Mouse (Mus musculus): ENCODE measurements at regions not wholly inside any gene's neighbourhood (a gene's known extent, or its start where the extent isn't known, plus 50 kb on each side); places are given as distances from the start of the nearest gene placed in this dataset.

- no peak overlapping the region for H3K27ac ChIP-seq (ENCODE audit: control insufficient read depth, insufficient read depth, low read depth, low read length)
- no peak overlapping the region for H3K4me3 ChIP-seq (ENCODE audit: control insufficient read depth, low read depth, low read length)
- TF ChIP-seq CTCF (IDR thresholded peaks at IDR 0.05; ENCODE audit: control insufficient read depth, insufficient read depth, insufficient replicate concordance, low read depth, low read length) (no peak), POLR2A (IDR thresholded peaks at IDR 0.05; ENCODE audit: control insufficient read depth, low read depth, low read length) (no peak)
- no peaks in the 10 kb centered on the region for H3K36me3 ChIP-seq (ENCODE audit: control insufficient read depth, insufficient read depth, low read length)
- no peaks in the 10 kb centered on the region for H3K27me3 ChIP-seq (ENCODE audit: control insufficient read depth, insufficient read depth, low read length)
- no peaks in the 10 kb centered on the region for H3K4me1 ChIP-seq (ENCODE audit: control insufficient read depth, insufficient read depth, low read length)
These were observed 107.8 kb upstream of the Ssbp2 start for GRCm38 (mm10) chr13:91352311-91352710.

GRCm38 (mm10) chr13:91356516-91356915 lies 103.6 kb upstream of the Ssbp2 start:
- H3K4me3 ChIP-seq (ENCODE audit: control insufficient read depth, low read depth, low read length), result no peak overlapping the region
- no peaks in the 10 kb centered on the region for H3K27me3 ChIP-seq (ENCODE audit: control insufficient read depth, insufficient read depth, low read length)
- no peak overlapping the region for H3K27ac ChIP-seq (ENCODE audit: control insufficient read depth, insufficient read depth, low read depth, low read length)
- no peaks in the 10 kb centered on the region for H3K4me1 ChIP-seq (ENCODE audit: control insufficient read depth, insufficient read depth, low read length)
- TF ChIP-seq CTCF (IDR thresholded peaks at IDR 0.05; ENCODE audit: control insufficient read depth, insufficient read depth, insufficient replicate concordance, low read depth, low read length), result no peak
- no peak for TF ChIP-seq POLR2A (IDR thresholded peaks at IDR 0.05; ENCODE audit: control insufficient read depth, low read depth, low read length)
- no peaks in the 10 kb centered on the region for H3K36me3 ChIP-seq (ENCODE audit: control insufficient read depth, insufficient read depth, low read length)

- Histone ChIP-seq H3K27me3 (ENCODE audit: control insufficient read depth, insufficient read depth, low read length) (no peaks in the 10 kb centered on the region), H3K4me1 (ENCODE audit: control insufficient read depth, insufficient read depth, low read length) (no peaks in the 10 kb centered on the region), H3K36me3 (ENCODE audit: control insufficient read depth, insufficient read depth, low read length) (no peaks in the 10 kb centered on the region), H3K4me3 (ENCODE audit: control insufficient read depth, low read depth, low read length) (no peak overlapping the region), H3K27ac (ENCODE audit: control insufficient read depth, insufficient read depth, low read depth, low read length) (no peak overlapping the region)
- TF ChIP-seq POLR2A (IDR thresholded peaks at IDR 0.05; ENCODE audit: control insufficient read depth, low read depth, low read length) (no peak), CTCF (IDR thresholded peaks at IDR 0.05; ENCODE audit: control insufficient read depth, insufficient read depth, insufficient replicate concordance, low read depth, low read length) (no peak)
These were observed 100.0 kb upstream of the Ssbp2 start for GRCm38 (mm10) chr13:91360121-91360520.

GRCm38 (mm10) chr13:91365270-91365952 lies 94.7 kb upstream of the Ssbp2 start:
- H3K27me3 ChIP-seq (ENCODE audit: control insufficient read depth, insufficient read depth, low read length), result no peaks in the 10 kb centered on the region
- no peaks in the 10 kb centered on the region for H3K36me3 ChIP-seq (ENCODE audit: control insufficient read depth, insufficient read depth, low read length)
- no peak overlapping the region for H3K27ac ChIP-seq (ENCODE audit: control insufficient read depth, insufficient read depth, low read depth, low read length)
- no peak overlapping the region for H3K4me3 ChIP-seq (ENCODE audit: control insufficient read depth, low read depth, low read length)
- H3K4me1 ChIP-seq (ENCODE audit: control insufficient read depth, insufficient read depth, low read length), result no peaks in the 10 kb centered on the region; the same call in none of the 2 replicates
- no peak for TF ChIP-seq CTCF (IDR thresholded peaks at IDR 0.05; ENCODE audit: control insufficient read depth, insufficient read depth, insufficient replicate concordance, low read depth, low read length)
- TF ChIP-seq POLR2A (IDR thresholded peaks at IDR 0.05; ENCODE audit: control insufficient read depth, low read depth, low read length), result no peak

DNA sequence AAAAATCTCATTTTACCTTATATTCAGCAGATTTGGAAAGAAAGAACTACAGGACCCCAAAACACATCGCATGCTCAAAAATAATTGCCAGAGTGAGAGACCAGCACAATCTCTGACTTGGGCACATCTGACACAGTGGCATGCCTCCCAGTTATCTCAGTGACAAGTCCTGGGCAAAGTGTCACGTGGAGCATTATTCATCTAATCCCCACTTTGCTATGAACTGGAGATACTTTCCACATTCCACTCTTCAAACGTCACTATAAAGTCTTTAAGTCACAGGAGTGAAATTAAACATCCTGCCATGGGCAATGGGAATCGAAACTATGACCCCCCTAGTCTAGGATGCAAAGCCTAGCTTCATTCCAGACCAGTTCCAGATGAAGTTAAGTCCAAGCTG lies 93.5 kb upstream of the Ssbp2 start:
- Histone ChIP-seq H3K4me3 (ENCODE audit: control insufficient read depth, low read depth, low read length) (no peak overlapping the region), H3K36me3 (ENCODE audit: control insufficient read depth, insufficient read depth, low read length) (no peaks in the 10 kb centered on the region), H3K4me1 (ENCODE audit: control insufficient read depth, insufficient read depth, low read length) (peaks cover 8% of the 10 kb centered on the region), H3K27ac (ENCODE audit: control insufficient read depth, insufficient read depth, low read depth, low read length) (no peak overlapping the region), H3K27me3 (ENCODE audit: control insufficient read depth, insufficient read depth, low read length) (0 out of 2 replicates have a peak, but pooled peaks cover 3% of the 10 kb centered on the region)
- TF ChIP-seq POLR2A (IDR thresholded peaks at IDR 0.05; ENCODE audit: control insufficient read depth, low read depth, low read length) (no peak), CTCF (IDR thresholded peaks at IDR 0.05; ENCODE audit: control insufficient read depth, insufficient read depth, insufficient replicate concordance, low read depth, low read length) (no peak)

- no peak for TF ChIP-seq POLR2A (IDR thresholded peaks at IDR 0.05; ENCODE audit: control insufficient read depth, low read depth, low read length)
- TF ChIP-seq CTCF (IDR thresholded peaks at IDR 0.05; ENCODE audit: control insufficient read depth, insufficient read depth, insufficient replicate concordance, low read depth, low read length), result no peak
- Histone ChIP-seq H3K27ac (ENCODE audit: control insufficient read depth, insufficient read depth, low read depth, low read length) (no peak overlapping the region), H3K4me1 (ENCODE audit: control insufficient read depth, insufficient read depth, low read length) (peaks cover 8% of the 10 kb centered on the region)
These were observed 92.1 kb upstream of the Ssbp2 start for GRCm38 (mm10) chr13:91367896-91368556.

GRCm38 (mm10) chr13:91368664-91369063 lies 91.4 kb upstream of the Ssbp2 start:
- Histone ChIP-seq H3K27me3 (ENCODE audit: control insufficient read depth, insufficient read depth, low read length) (0 out of 2 replicates have a peak, but pooled peaks cover 3% of the 10 kb centered on the region), H3K27ac (ENCODE audit: control insufficient read depth, insufficient read depth, low read depth, low read length) (no peak overlapping the region), H3K4me3 (ENCODE audit: control insufficient read depth, low read depth, low read length) (no peak overlapping the region), H3K36me3 (ENCODE audit: control insufficient read depth, insufficient read depth, low read length) (no peaks in the 10 kb centered on the region), H3K4me1 (ENCODE audit: control insufficient read depth, insufficient read depth, low read length) (peaks cover 8% of the 10 kb centered on the region)
- no peak for TF ChIP-seq CTCF (IDR thresholded peaks at IDR 0.05; ENCODE audit: control insufficient read depth, insufficient read depth, insufficient replicate concordance, low read depth, low read length)
- no peak for TF ChIP-seq POLR2A (IDR thresholded peaks at IDR 0.05; ENCODE audit: control insufficient read depth, low read depth, low read length)

More at GRCm38 (mm10) chr13:91367896-91368556, 92.1 kb upstream of the Ssbp2 start:
- no peaks in the 10 kb centered on the region for H3K36me3 ChIP-seq (ENCODE audit: control insufficient read depth, insufficient read depth, low read length)
- H3K4me3 ChIP-seq (ENCODE audit: control insufficient read depth, low read depth, low read length), result no peak overlapping the region
- H3K27me3 ChIP-seq (ENCODE audit: control insufficient read depth, insufficient read depth, low read length), result 0 out of 2 replicates have a peak, but pooled peaks cover 3% of the 10 kb centered on the region

Data from testis, adult 2 months (tissue).